Mouse (Mus musculus) kidney, adult 2 months (tissue): ENCODE measurements around the gene Slc7a4. TPM values are rescaled to one million over a fixed set of nuclear protein-coding genes. Genes with fewer than 3 reads are reported as not detected.

Experiments
- DNase-seq: peaks from one replicate; pipeline ENCODE4 v3.0.0; 2021
- H3K27ac ChIP-seq: fragments of 200-500 bp; 2 replicates; pipeline ENCODE4 v1.5.1; 2012; ENCODE audit warnings: low read depth, low read length, control low read depth, inconsistent platforms; ENCODE audit not compliant: insufficient read depth
- H3K27me3 ChIP-seq: fragments of 200-500 bp; replicated peaks from 2 replicates; pipeline ENCODE4 v1.6.1; 2012; ENCODE audit warnings: mild to moderate bottlenecking, moderate library complexity, low read length, inconsistent platforms; ENCODE audit not compliant: control insufficient read depth, insufficient read depth
- H3K36me3 ChIP-seq: fragments of 200-500 bp; 2 replicates; pipeline ENCODE4 v1.6.1; 2012; ENCODE audit warnings: mild to moderate bottlenecking, moderate library complexity, low read length, inconsistent platforms; ENCODE audit not compliant: control insufficient read depth, insufficient read depth
- H3K4me1 ChIP-seq: fragments of 200-500 bp; 2 replicates; pipeline ENCODE4 v1.6.1; 2011; ENCODE audit warnings: low read length; ENCODE audit not compliant: control insufficient read depth, insufficient read depth
- H3K4me3 ChIP-seq: fragments of 200-500 bp; 2 replicates; pipeline ENCODE4 v1.5.1; 2011; ENCODE audit warnings: mild to moderate bottlenecking, low read depth, low read length, control low read depth; ENCODE audit not compliant: insufficient read depth
- CTCF ChIP-seq: fragments of 200-500 bp; conservative IDR thresholded peaks from 2 replicates; pipeline ENCODE4 v1.5.1; 2011; ENCODE audit warnings: low read depth, mild to moderate bottlenecking, control low read depth, low read length, moderate library complexity, mixed read lengths; ENCODE audit not compliant: insufficient read depth, insufficient read length
- POLR2A ChIP-seq: fragments of 200-500 bp; IDR thresholded peaks from one replicate; pipeline ENCODE4 v1.6.1; 2011; ENCODE audit warnings: low read depth, low read length, control low read depth
- WGBS: fragments of 180-500 bp; shearing (Covaris S2); methylation state at CpG from one replicate; pipeline ENCODE4 v1.1.7; 2018; 5-methylcytosine and 5-hydroxymethylcytosine counted together
- polyA plus RNA-seq: library from polyadenylated mRNA; depleted of rRNA; stranded (reverse); fragments of >200 nt; gene quantifications from 2 replicates; pipeline ENCODE4 v1.2.3, GENCODE M21; 2012; rRNA removed

Gene Slc7a4
- polyA plus RNA-seq, 1 experiment, result 8.1 TPM

DNA sequence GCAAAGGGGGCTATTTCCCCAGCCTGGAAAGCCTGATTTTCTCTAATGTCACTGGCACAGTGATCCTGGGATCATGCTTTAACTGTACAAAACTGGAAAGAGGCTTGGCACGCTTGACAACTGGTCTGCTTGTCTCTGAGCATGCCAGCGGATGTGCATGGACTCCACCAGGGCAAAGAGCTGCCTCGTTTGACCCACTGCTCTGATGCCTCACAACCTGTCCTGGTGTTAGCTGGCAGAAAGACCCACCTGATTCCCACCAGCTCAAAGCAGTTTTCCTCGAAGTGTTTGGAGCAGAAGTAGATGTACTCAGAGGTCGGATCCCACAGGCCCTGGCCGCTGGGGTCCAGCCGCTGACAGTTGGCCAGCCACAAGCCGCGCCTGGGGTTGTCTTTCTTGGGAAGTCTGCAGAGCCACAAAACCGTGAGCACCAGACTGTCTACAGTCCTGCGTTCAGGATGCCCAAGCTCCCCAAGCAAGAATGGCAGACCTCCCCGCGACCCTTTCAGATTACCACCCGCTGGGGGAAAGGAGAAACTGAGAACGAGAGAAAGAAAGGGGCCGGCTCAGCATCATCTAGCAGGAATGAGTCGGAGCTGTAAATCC is 52.9 kb downstream of the Slc7a4 start:
- peak; percentile 23 for DNase-seq
- TF ChIP-seq CTCF (no peak), POLR2A (no peak)
- WGBS, result 6% methylated on average over 17 of the region's 17 CpGs

DNA sequence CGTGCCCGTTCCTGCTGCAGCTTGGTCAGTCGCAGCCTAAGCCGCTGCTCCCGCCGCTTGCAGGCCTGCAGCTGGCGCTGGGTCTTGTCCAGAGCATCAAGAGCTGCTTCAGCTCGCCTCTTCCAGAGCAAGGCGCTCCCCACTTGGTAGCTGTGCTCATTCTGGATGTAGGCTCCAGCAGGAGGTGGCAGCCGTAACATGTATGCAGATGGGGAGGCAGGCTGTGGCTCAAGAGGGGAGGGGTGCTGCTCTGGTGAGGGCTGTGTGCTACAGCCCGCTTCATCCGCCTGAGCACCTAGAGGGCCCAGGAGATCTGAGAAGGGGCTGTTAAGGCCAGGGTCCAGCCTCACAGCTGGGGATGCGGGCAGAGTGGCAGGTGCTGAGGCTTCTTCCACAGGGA is 54.7 kb downstream of the Slc7a4 start:
- no peak overlapping the region for H3K27ac ChIP-seq
- H3K27me3 ChIP-seq, result no peaks in the 10 kb centered on the region
- TF ChIP-seq CTCF, result no peak
- no peak for TF ChIP-seq POLR2A
- WGBS, result 90% methylated on average over 13 of the region's 13 CpGs
- peaks cover 12% of the 10 kb centered on the region for H3K4me1 ChIP-seq
- H3K4me3 ChIP-seq, result no peak overlapping the region
- no peaks in the 10 kb centered on the region; the same call in 1 of the 2 replicates for H3K36me3 ChIP-seq
- DNase-seq, result no peak

More for the DNA sequence above, 52.9 kb downstream of the Slc7a4 start:
- Histone ChIP-seq H3K4me1 (peaks cover 12% of the 10 kb centered on the region), H3K4me3 (peak overlapping the region; percentile 79), H3K27ac (peak overlapping the region; percentile 83), H3K27me3 (no peaks in the 10 kb centered on the region), H3K36me3 (no peaks in the 10 kb centered on the region)

DNA sequence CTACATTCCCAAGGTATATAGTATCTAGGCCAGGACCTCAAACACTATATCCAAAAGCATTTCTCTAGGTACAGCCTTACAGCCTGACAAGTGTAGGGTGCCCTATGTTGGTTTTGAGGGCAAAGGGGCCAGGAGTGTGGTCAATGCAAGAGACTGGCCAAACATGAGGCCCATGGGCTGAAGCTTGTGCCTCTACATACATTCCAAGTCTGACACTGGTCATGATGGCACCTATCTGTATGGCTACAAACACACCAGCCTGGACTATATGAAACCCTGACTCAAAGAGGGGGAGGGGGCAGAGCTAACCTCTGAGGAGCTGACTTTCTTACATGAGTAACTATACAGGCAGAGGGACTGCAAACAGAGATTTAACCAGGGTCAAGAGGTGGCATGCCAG is 55.4 kb downstream of the Slc7a4 start:
- H3K27me3 ChIP-seq, result no peaks in the 10 kb centered on the region

DNA sequence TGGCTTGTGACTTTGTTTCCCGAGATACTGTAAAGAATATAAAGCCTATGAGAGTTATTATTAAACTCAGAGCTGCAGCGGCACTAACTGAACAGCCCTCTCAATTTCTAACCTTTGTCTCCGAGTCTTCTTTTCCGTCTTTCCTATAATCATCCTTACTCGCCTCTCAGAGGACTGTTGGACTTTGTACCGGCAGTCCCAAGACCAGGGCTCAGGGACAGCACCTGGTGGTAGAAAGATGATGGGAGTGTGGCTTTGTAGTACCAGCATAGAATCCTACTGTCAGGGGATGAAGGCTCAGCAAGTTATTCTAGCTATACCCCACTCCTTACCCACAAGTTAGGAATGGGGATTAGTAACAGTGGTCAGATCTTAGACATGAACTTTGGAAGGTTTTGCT is 56.8 kb downstream of the Slc7a4 start:
- H3K27me3 ChIP-seq, result no peaks in the 10 kb centered on the region
- H3K4me3 ChIP-seq, result no peak overlapping the region
- H3K27ac ChIP-seq, result peak overlapping the region; percentile 2
- TF ChIP-seq POLR2A (no peak), CTCF (no peak; the same call in 1 of the 2 replicates)
- peaks cover 6% of the 10 kb centered on the region; the same call in 1 of the 2 replicates for H3K36me3 ChIP-seq
- DNase-seq, result peak; percentile 83
- WGBS, result 64% methylated on average over 6 of the region's 6 CpGs
- peaks cover 7% of the 10 kb centered on the region for H3K4me1 ChIP-seq

More for the DNA sequence above, 55.4 kb downstream of the Slc7a4 start:
- peaks cover 12% of the 10 kb centered on the region for H3K4me1 ChIP-seq
- DNase-seq, result no peak
- H3K4me3 ChIP-seq, result no peak overlapping the region
- peaks cover 2% of the 10 kb centered on the region; the same call in 1 of the 2 replicates for H3K36me3 ChIP-seq
- no peak overlapping the region for H3K27ac ChIP-seq
- TF ChIP-seq POLR2A, result no peak
- no peak for TF ChIP-seq CTCF

DNA sequence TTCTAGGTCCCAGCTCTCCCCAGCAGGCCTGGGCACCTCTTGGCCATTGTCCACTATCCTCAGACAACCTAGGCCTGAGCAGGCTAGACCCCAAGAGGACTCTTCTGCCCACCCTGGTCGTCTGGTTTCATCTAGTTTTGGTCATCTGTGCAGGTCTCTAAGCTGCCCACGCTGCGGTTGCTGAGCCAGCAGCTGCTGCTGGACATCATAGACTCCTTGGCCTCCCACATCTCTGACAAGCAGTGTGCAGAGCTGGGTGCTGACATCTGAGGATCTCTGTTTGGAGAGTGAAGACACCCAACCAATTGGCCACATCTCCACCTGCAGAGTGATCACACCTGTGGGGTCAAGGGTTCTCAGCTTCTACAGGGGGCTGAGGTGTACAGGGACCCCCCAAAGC is 57.5 kb downstream of the Slc7a4 start:
- Histone ChIP-seq H3K27me3 (no peaks in the 10 kb centered on the region), H3K27ac (peak overlapping the region; percentile 2; the same call in 1 of the 2 replicates), H3K36me3 (peaks cover 6% of the 10 kb centered on the region; the same call in 1 of the 2 replicates), H3K4me3 (no peak overlapping the region), H3K4me1 (peaks cover 7% of the 10 kb centered on the region)
- TF ChIP-seq CTCF (no peak), POLR2A (no peak)
- DNase-seq, result no peak
- WGBS, result 76% methylated on average over 3 of the region's 3 CpGs

DNA sequence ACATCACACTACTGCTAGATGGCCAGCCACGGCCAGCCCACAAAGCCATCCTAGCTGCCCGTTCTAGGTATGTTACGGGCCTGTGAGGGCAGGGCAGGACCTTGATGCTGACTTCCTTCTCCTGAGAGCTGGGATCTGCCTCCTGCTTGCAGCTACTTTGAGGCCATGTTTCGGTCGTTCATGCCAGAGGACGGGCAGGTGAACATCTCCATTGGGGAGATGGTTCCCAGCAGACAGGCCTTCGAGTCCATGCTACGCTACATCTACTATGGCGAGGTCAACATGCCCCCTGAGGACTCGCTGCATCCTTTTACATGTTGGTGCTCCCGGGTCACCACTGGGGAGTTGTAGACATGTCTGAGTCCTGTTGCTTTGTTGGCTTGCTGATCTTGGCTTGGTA is 58.9 kb downstream of the Slc7a4 start:
- TF ChIP-seq CTCF, result no peak
- no peak for TF ChIP-seq POLR2A
- Histone ChIP-seq H3K27ac (no peak overlapping the region), H3K4me3 (no peak overlapping the region), H3K4me1 (peaks cover 4% of the 10 kb centered on the region; the same call in 1 of the 2 replicates), H3K36me3 (peaks cover 10% of the 10 kb centered on the region; the same call in 1 of the 2 replicates), H3K27me3 (no peaks in the 10 kb centered on the region)
- no peak for DNase-seq
- WGBS, result 93% methylated on average over 11 of the region's 11 CpGs

Other genes starting within 250 kb of the Slc7a4 start
- 8.9 and 11.4 TPM in 2 replicates for gene Snap29, start 177.2 kb downstream of the Slc7a4 start, polyA plus RNA-seq
- gene Pi4ka, start 176.9 kb downstream of the Slc7a4 start, polyA plus RNA-seq, result 105 and 124 TPM in 2 replicates
- 34.4 and 43.3 TPM in 2 replicates for gene Crkl, start 131.2 kb downstream of the Slc7a4 start, polyA plus RNA-seq
- 11.7 and 14.8 TPM in 2 replicates for gene Aifm3, start 93.6 kb downstream of the Slc7a4 start, polyA plus RNA-seq
- 295 and 386 TPM in 2 replicates for gene Lztr1, start 74.5 kb downstream of the Slc7a4 start, polyA plus RNA-seq
- gene Thap7, start 52.1 kb downstream of the Slc7a4 start, polyA plus RNA-seq, result 103 and 115 TPM in 2 replicates
- 0.05 and 0.11 TPM in 2 replicates for gene Lrrc74b, start 22.0 kb downstream of the Slc7a4 start, polyA plus RNA-seq
- gene P2rx6, start 21.3 kb downstream of the Slc7a4 start, polyA plus RNA-seq, result 0.86 and 1.1 TPM in 2 replicates
- gene Smpd4, start 36.1 kb upstream of the Slc7a4 start, polyA plus RNA-seq, result 53.0 and 53.8 TPM in 2 replicates
- 0.42 and 1.0 TPM in 2 replicates for gene Ccdc74a, start 63.3 kb upstream of the Slc7a4 start, polyA plus RNA-seq
- 48.6 and 54.3 TPM in 2 replicates for gene Med15, start 149.7 kb upstream of the Slc7a4 start, polyA plus RNA-seq
- 50.9 and 69.4 TPM in 2 replicates for gene Klhl22, start 176.4 kb upstream of the Slc7a4 start, polyA plus RNA-seq
- 26.8 and 38.2 TPM in 2 replicates for gene Scarf2, start 214.1 kb upstream of the Slc7a4 start, polyA plus RNA-seq
- 6.2 and 7.9 TPM in 2 replicates for gene B830017H08Rik, start 249.9 kb upstream of the Slc7a4 start, polyA plus RNA-seq